Mouse (Mus musculus) brain, adult 2 months (tissue): ENCODE measurements at regions not wholly inside any gene's neighbourhood (a gene's known extent, or its start where the extent isn't known, plus 50 kb on each side); places are given as distances from the start of the nearest gene placed in this dataset.

Experiments
- DNase-seq: peaks from one replicate; pipeline ENCODE4 v3.0.0; 2011; ENCODE audit warnings: low read depth, low spot score

GRCm38 (mm10) chr1:112123012-112123411 lies 258.3 kb upstream of the Dsel start:
- no peak for DNase-seq

DNA sequence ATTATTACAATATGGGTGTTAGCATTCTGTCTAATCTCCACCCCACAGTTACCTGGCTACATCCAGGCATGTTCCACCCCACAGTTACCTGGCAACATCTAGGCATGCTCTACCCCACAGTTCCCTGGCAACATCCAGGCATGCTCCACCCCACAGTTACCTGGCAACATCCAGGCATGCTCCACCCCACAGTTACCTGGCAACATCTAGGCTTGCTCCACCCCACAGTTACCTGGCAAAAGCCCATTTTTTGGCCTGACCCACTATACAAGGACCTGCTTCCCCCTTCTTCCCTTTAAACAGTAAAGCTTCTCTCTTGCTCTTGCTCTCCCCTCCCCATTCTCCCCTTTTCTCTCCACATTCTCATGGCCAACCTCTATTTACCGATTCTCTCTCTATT lies 238.7 kb upstream of the Dsel start:
- DNase-seq: no peak

GRCm38 (mm10) chr1:112059909-112060308 lies 195.2 kb upstream of the Dsel start:
- no peak for DNase-seq

GRCm38 (mm10) chr1:112053926-112054325 lies 189.2 kb upstream of the Dsel start:
- no peak for DNase-seq

- no peak for DNase-seq
These were observed 178.3 kb upstream of the Dsel start for GRCm38 (mm10) chr1:112043061-112043460.

DNA sequence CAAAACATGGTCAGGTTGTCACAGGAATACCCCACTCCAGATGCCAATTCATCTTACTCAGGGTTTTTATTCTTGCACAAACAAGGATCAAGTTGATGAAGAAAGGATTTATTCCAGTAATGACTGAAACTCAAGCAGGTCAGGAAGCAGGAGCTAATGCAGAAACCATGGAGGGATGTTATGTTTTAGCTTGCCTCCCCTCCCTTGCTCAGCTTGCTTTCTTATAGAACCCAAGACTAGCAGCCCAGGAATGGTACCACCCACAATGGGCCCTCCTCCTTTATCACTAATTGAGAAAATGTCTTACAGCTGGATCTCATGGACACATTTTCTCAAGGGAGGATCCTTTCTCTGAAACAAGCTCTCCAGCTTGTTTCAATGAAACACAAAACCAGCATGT lies 175.2 kb upstream of the Dsel start:
- no peak for DNase-seq

DNA sequence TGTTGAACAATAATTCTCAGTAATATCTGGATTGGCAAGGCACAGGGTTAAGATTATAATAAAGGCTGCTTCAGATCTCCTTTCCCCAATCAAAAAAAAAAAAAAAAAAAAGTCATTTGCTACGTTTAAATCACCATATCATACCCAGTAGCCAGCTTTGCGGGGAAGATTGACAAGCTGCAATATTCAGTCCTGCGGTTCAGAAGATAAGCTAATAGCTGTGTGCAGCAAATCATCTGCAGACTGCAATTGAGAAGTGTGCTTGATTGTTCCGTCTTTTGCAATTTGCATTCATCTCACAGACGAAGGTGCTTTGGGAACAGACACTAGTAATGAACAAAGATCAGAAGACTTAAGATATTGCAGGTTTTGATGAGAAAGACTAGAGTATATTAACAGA lies 163.8 kb upstream of the Dsel start:
- DNase-seq: peak; percentile 15
